Mouse (Mus musculus) kidney, postnatal 4 days (tissue): ENCODE measurements around the gene Egfl7.
A peak's percentile ranks its signal among the peaks of the same experiment; 100 is the strongest.

ENCODE experiments used
- DNase-seq, 2 experiments: peaks; one replicate each; pipeline ENCODE4 v3.0.0; 2021; ENCODE audit warnings: mixed read lengths in 2 of 2

Egfl7 gene

DNA sequence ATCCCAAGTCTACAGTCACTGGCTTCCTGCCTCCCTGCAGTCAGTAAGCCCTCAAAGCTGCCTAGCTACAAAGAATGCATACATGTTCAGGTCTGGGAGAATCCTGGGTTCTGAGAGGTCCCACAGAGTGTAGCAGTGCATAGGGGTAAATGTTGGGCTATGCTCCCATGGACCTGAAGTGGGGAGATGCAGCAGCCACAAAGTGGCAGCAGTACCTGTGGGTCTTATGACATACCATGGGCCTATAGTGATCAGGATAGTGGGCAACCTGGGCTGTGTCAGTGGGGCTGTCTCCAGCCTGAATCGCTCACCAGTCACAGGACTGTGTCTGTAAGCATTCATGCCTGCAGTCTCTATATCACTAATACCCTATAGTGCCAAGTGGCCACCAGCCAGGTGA is at the start of gene Egfl7:
Egfl7 (plus strand) TSS at position 301 of the 400 bp plus-strand sequence.
- DNase-seq: no peak

GRCm38 (mm10) chr2:26531829-26532228 is 48.0 kb upstream of the Egfl7 start:
- DNase-seq: no peak

- DNase-seq: no peak
These were observed 46.6 kb upstream of the Egfl7 start for GRCm38 (mm10) chr2:26533249-26533648.

DNA sequence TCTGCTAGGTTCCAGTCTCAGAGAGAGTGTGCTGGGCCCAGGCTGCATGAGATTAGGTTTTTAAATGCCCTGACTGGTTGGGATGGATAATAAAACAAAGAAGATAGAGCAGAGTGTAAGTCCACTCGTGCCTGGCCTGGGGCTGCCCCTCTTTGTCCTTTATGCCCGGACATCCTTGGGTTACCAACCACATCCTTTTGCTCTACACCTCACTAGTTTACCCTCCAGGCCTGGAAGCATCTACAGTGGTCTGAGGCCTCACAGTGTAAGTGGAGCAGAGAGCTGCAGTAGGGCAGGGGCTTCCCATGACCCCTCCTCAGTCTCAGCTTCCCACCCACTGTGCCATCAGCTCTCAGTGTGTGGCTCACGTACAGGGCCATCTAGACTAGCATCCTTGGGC is 45.7 kb upstream of the Egfl7 start:
- no peak for DNase-seq

- DNase-seq: peak; percentile 47 to 66
These were observed 45.2 kb upstream of the Egfl7 start for GRCm38 (mm10) chr2:26534616-26535015.

DNA sequence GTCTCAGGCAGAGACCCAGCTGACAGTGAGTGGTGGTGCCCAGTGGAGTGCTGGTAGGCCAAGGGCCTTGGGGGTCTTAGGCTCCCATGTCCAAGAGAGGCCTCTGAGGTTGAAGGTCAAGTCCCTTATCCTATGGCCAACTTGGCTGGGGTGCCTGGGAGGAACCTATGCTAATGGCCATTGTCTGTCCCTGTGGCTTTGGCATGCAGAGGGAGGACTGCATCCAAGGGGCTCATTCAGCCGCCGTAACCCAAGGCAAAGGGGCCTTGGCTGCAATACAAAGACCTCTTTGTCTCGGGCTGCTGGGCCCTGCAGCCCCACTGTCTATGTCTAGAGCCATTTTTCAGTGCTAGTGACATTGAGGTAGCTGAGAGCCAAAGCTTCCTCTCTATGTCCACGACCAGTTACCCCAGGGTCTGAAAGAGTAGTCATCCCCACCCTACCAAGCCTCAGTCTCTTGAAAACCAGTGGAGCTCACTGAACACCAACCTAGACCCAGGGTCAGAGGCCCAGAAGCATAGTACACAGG is 44.2 kb upstream of the Egfl7 start:
- DNase-seq: no peak

DNA sequence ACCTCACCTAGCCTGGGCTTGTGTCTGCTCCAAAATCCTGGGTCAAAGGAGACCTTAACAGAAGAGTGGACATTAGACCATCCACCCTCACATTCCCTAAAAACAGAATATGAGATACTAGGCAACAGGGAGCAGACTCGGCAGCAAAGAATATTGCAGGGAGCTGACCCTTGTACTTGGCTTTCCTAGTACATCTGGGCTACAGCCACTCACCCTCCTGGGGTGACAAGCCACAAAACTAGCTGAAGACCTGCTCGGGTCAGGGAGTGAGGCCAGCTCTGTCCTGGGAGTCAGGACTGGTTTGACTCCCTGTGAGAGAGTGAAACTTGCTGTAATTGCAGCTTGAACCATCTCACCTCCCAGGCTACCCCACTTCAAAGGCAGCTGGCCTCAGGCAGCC is 40.3 kb upstream of the Egfl7 start:
- DNase-seq: no peak

GRCm38 (mm10) chr2:26540721-26541120 is 39.1 kb upstream of the Egfl7 start:
- no peak for DNase-seq

GRCm38 (mm10) chr2:26541258-26541910 is 38.4 kb upstream of the Egfl7 start:
- peak; percentile 55 to 71 for DNase-seq

GRCm38 (mm10) chr2:26543155-26543554 is 36.7 kb upstream of the Egfl7 start:
- peak; percentile 43 to 65 for DNase-seq

DNA sequence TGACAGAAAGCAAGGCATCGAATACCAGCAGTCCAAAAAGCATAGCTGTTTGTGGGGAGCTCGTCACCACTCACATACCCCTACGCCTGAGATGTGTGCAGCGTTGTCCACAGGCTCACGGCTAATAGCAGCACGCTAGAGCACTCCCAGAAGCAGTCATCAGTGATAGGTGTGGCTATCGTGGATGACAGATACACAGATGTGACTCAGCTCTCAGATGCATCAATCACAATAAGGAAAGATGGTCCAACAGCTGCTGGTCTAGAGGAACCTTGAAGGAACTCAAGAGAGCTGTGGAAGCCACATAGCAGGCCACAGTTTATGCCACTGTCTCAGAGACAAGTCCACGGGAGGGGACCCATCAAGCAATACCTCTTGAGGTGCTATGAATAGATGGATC is 36.0 kb upstream of the Egfl7 start:
- DNase-seq: no peak

DNA sequence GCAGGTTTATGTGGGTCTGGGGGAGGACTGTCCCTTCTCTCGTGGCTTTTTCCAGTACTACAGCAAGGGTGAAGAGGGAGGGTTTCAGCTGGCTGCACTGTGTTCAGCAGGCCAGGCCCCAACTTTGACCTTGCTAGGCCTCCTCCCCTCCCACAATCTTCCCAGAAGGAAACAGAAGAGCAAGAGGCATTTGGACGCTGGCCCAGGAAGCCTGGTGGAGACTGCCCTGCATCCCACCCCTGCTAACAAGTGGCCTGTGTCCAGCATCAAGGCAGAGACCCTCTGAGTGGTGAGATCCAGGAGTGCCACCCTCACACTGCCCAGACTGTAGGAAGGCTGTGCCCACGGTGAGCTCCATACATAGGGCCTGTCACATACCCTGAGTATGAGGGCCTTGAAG is 35.5 kb upstream of the Egfl7 start:
- peak; percentile 67 to 78 for DNase-seq

GRCm38 (mm10) chr2:26547481-26547880 is 32.3 kb upstream of the Egfl7 start:
- DNase-seq: peak; percentile 66 to 76

GRCm38 (mm10) chr2:26549801-26550200 is 30.0 kb upstream of the Egfl7 start:
- DNase-seq: peak; percentile 43 to 61

DNA sequence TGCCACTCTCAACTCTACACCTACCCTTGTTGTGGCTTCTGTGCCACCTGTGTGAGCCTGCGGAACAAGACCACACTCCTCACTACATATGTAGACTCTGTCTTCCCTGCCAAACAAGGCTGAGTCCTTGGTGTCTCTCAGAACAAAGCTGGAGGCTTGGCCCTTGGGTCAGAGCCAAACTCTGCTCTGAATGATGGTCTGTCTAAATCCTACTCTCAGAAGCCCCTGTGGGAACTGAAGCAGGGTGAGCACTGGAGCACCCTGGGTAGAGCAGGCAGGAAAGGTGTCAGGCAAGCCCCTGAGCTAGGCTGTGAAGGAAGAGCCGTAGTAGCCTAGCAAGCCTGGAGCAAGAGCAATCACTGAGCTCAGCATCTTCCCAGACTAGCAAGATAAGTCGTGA is 29.6 kb upstream of the Egfl7 start:
- peak in 1 of 2 experiments; percentile 37 for DNase-seq

- no peak for DNase-seq
These were observed 29.0 kb upstream of the Egfl7 start for GRCm38 (mm10) chr2:26550777-26551176.

DNA sequence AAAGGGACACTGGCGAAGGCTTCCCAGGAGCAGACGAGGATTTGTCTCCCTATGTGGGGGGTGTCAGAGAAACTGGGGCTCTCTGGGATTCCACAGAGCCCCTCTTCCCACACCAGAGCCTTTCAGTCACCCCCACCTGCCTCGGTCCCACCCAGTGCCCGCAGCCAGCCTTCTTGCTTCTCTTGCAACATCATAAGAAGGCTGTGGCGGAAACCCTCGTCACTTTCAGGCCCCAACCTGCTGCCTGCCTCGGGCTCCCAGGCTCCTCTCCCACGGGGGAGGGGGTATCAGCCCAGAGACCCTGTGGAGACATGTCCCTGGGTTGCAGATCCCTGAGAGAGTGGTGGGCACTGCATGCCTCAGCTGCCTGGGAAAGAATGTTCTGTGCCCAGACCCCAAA is 28.4 kb upstream of the Egfl7 start:
- no peak for DNase-seq

- DNase-seq: no peak
These were observed 27.7 kb upstream of the Egfl7 start for GRCm38 (mm10) chr2:26552066-26552465.

DNA sequence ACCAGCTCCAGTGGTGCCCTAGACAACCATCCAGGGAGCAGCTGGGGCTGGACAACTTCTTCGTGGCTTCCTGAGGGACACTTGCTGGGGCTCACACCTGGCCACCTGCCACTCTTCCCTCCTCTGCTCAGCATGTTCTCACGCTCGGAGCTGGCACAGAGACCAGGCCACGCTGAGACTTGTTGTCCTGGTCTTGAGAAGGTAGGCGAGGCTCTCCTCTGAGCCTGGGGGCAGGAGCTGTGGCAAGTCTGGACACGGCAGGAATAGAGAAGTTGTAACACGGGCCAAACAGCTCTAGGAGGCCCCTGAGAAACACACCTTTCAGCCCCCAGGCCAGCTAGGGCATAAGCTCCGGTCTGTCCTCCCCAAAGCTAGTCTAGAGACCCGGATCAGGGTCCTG is 25.9 kb upstream of the Egfl7 start:
- DNase-seq: no peak

- DNase-seq: no peak
These were observed 24.7 kb upstream of the Egfl7 start for GRCm38 (mm10) chr2:26555076-26555475.

DNA sequence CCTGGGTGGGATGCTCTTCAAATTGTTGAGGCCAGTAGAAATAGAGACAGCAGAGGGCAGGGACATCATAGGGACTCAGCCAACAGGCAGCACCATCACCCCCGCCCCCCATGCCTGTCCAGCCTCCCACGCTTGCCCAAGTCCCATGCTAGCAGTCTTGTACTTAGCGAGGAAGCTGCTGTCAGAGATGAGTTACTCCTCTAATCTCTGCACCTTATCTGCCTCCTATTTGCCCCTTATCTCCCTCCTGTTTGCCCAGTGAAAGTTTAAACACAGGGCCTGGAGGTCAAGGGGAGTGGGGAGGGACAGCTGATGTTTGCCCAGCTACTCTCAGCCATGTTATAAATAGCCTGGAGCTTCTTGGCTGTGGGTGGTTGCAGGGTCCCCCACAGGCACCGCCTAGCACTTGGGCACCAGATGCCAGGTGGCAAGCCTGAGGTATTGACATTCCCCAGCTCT is 23.2 kb upstream of the Egfl7 start:
- no peak for DNase-seq

DNA sequence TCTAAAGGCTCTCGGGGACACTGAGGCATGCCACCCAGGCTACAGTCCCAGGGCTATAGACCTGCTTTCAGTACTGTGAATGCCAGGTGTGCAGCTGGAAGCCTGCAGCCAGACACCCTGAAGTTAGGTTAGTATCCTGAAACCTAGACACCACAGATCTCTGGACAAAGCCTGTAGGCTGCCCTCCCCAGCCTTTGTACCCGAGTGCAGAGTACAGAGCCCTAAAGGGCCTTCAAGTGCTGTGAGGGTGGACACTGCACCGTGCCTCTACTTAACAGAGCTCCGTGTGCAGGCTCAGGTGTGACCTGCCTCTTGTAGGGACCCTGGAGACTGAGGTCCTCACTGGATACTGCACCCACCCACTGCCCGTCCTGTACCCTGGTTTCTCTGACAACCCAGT is 19.3 kb upstream of the Egfl7 start:
- no peak for DNase-seq

- peak in 1 of 2 experiments; percentile 61 for DNase-seq
These were observed 18.3 kb upstream of the Egfl7 start for GRCm38 (mm10) chr2:26561351-26562016.

GRCm38 (mm10) chr2:26566221-26566620 is 13.6 kb upstream of the Egfl7 start:
- DNase-seq: peak; percentile 70 to 76
